Mouse (Mus musculus) natural killer cell, adult 2 months (primary cell): Measurements from ENCODE around the gene Tmem170.
A peak's percentile ranks its signal among the peaks of the same experiment; 100 is the strongest.

Source experiments
- DNase-seq, 2 experiments: peaks; one replicate each; pipeline ENCODE4 v3.0.0; 2022; ENCODE audit warnings: low spot score in 2 of 2

The Tmem170 gene

DNA sequence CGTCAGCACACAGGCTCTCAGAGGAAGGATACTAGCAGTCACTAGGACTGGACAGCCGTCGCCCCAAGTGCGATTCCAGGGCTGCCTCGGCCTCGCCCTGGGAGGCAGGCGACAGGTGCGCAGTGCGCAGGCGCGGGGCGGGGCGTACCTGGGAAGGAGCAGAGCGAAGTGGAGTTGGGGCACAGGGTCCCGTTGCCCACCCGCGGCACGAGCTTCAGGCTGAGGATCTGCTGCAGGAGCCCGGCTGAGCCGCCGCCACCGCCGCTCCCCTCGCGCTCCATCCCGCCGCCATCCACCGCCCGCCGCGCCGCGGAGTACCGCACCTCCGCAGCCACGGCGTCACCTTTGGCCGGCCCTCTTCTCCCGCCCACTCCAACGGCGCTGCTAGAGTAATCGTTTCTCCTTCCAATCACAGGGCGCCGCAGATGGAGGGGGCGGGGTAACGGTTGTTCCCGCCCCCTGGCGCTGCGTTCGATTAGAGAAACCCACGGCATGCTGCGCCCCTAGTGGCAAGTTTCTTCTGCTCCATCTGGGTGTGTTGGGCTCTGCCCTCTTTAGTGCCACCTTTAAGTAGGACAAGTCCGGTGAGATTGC is at the start of gene Tmem170:
TSS of gene Tmem170 (minus strand) at position 396 of the 594 bp plus-strand sequence.
- DNase-seq = peak; percentile 97 to 98

- no peak for DNase-seq
These were observed 48.4 kb upstream of the Tmem170 start for GRCm38 (mm10) chr8:111924976-111925375.

GRCm38 (mm10) chr8:111923383-111923804 is 46.8 kb upstream of the Tmem170 start:
- peak; percentile 28 to 48 for DNase-seq

DNA sequence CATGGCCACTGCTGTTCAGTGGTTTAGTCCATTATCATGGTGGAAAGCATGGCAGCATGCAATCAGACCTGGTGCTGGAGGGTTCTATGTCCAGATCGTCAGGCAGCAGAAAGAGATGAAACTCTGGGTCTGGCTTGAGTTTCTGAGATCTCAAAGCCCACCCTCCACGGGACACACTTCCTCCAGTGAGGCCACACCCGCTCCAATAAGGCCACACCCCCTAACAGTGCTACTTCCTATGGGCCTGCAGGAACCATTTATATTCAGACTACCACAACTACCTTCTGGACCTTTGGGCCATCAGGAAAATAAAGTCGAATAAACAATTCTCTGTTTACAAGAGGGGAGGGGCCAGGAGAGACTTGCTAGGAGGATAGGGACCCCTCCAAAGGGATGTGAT is 44.4 kb upstream of the Tmem170 start:
- no peak for DNase-seq

DNA sequence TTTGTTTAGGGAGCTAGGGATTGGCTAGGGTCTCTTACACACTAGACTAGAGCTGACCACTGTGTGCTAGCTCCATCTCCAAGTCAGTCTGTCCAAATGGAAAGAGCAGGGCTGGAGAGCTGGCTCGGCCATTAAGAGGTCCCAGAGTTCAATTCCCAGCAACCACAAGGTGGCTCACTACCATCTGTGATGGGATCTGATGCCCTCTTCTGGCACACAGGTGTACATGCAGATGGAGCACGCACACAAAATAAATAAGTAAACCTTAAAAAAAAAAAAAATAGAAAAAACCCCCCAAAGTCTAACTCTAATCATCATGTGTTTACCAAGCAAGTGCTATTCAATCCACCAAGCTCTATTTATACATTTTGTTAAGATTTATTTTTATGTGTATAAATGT is 43.1 kb upstream of the Tmem170 start:
- DNase-seq = no peak

DNA sequence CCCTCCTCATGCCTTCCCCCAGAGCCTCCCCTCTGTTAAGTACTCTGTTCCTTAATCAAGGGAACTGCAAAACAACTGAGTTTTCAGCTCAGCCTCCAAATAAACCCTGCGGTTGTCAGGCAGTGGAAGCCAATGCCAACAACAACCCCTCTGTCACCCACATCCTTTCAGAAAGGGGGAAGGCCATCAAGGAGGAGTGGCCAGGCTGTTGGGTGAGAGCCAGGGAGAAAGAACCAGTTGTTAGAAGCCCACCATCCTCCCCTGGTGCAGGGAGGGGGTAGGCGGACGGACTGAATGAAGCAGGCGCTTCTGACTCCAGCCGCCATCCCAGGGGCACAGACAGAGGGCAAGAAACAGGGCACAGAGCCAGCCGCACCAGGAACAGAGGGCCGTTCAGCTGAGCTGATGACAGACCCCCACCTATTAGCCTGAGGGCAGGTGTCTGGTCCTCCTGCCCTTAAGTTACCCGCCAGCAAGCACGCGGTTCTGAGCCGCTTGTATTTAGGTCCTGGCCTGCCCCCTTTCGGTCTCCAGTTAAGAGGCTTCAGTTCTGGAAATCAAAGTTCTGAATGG is 36.4 kb upstream of the Tmem170 start:
- DNase-seq = no peak

- no peak for DNase-seq
These were observed 35.0 kb upstream of the Tmem170 start for GRCm38 (mm10) chr8:111911572-111911971.

DNA sequence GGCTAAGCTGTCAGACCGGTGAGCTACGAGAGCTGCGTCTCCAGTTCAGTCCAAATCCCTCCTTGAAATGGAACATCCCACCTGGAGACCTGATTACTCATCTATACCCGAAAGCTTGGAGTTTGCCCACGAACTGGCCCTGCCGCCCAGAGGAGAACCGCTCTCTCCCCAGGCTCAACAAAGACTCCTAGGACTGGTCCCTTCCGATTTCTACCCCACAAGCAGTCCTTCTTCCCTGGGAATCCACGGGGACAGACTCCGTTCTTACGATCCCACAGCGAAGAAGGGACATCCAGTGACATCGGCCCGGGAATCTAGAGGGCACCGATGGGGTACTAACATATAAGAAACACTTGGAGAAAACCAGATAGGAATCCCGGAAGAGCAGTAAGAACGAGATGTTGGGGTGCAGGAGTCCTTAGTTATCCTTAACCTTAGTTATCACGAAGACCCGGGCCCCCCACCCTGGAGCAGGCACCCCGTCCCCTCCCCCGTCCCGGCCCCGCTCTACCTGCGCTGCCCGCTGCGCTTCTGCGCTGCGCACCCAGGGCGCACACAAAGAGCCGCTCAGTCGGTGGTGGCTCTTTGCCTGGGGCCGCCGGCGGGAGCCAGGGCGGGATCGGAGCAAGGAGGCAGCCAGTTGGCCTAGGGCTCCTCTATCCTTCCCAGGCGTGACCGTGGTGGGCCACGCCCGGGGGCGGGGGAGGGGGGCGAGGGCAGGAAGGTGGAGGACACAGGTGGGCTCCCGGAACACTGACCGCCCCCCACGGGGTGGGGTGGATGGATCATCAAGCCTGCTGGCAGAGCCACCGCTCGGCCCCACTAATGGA is 33.3 kb upstream of the Tmem170 start, which contains the start of gene Chst5:
TSS of gene Chst5 (minus strand) at position 827 of the 830 bp plus-strand sequence.
- no peak for DNase-seq

DNA sequence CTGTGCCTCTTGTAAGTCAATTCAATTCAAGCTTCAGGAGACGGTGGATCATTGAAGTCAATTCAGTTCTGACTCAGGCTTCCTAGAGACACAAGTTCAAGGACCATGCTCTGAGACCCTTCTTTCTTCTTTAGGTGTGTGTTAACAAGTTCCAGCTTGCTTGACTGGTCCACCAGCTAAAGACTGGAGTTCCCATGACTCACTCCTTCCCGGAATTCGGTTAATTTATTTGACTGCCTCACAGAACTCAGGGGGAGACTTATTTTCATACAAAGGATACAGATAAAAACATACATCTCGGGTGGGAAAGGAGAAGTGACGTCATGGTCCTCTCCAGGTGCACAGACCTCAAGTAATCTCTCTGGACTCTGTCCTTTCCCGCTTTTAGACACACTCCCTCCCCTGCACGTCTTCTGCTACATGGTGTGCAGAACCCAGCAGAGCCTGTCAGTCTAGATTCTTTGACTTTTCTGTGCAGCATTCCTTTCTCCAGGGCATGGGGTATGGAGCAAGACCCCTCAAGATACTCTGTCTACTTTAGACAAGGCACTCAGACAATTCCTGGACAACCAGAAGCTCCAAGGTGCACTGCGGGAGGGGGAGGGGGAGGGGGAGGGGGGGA is 29.1 kb upstream of the Tmem170 start:
- DNase-seq = no peak

DNA sequence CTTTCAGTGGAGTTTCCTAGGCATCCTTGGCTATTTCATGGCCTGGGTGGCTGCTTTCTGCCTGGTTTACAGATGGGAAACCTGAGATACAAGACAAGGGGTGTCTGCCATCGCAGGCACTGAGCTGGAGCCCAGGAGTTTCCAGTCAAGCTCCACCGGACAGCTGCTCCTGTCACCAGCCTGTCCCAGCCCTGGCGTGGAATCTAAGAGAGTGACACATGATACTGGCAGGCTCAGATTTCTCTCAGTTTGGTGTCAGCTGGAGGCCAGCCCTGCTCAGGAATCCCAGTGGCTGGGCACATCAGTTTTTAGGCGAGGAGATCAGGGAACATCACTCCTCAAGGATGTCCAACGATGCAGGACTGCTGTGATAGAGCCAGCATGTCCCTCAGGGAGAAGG is 25.5 kb upstream of the Tmem170 start:
- DNase-seq = no peak

- no peak for DNase-seq
These were observed 22.0 kb upstream of the Tmem170 start for GRCm38 (mm10) chr8:111898586-111898985.

DNA sequence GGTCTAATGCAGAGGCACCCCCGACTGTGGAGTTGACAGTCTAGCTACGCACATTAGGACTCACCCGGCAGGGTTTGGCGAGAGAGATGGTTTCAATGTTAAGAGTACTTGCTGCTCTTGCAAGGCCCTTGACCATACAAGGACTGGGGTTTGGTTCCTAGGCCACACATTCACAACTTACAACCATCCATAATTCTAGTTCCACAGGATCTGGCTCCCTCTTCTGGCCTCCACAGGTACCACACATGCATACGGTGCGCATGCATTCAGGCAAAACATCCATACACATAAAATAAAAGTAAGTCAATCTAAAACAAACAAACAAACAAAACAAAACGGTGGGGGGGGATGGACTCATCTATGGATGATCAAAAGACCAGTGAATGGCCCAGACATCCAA is 18.4 kb upstream of the Tmem170 start:
- no peak for DNase-seq

DNA sequence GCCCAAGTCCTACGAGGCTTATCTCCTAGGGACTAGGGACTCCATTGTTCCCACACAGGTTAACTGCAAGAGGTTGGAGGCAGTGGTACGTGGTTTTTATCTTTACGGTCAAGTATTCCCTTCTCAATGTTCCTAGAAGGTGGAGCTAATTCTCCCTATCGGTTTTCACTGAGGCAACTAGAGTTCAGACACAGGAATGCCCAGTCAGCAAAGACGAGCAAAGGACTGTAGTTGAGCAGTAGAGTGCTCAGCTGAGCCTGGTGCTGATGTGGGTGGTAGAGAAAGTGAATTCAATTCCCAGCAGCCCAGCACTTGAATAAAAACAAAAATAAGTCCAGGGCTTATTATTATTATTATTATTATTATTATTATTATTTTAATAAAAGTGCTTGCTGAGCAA is 16.1 kb upstream of the Tmem170 start:
- no peak for DNase-seq

DNA sequence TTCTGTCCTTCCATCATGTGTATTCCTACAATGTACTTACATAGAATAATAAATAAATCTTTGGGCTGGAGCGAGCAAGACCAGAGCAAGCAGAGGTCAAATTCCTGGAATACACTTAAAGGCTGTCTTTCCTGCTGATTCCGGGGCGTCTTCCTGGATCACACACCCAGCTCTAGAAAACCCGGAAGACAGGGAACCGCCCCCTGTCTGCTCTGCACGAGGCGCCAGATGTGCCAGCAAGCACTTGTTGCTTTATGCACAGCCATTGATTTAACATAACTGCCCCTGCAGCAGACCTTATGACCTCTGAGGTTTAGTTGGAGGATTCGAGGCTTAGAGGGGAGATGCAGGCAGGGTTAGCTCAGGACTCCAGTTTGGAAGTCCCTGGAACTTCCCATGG is 15.4 kb upstream of the Tmem170 start:
- no peak for DNase-seq

DNA sequence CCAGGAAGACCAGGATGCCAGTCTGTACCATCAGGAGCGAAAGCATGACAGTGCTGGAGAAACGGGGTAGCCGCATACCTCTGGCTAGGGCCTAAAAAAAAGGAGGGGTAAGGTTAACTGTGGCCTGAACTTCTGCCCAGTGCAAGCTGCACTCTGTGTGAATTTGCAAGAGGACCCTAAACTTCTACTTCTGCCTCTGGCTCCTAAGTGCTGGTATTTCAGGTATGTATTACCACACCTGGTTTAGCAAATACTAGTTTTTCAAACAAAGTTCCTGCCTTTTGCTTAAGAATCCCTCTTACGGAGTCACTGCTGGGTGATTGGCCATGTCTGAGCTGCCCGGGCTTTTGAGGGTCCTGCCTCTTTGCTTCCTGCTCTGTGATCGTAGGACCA is 14.4 kb upstream of the Tmem170 start:
- DNase-seq = no peak

- DNase-seq = no peak
These were observed 13.7 kb upstream of the Tmem170 start for GRCm38 (mm10) chr8:111889931-111890910.

- DNase-seq = no peak
These were observed 11.6 kb upstream of the Tmem170 start for GRCm38 (mm10) chr8:111888091-111888650.

DNA sequence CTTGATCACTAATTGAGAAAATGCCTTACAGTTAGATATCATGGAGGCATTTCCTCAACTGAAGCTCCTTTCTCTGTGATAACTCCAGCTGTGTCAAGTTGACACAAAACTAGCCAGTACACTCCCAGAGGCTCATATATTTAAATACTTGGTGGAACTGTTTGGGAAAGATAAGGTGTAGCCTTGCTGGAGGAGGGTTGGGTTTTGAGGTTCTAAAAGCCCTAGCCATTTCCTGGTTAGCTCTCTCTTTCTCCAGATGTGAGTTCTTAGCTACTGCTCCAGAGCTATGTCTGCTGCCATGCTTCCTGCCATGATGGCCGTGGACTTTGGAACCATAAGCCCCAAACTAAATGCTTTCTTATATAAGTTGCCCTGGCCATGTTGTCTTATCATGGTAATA is 10.9 kb upstream of the Tmem170 start:
- DNase-seq = no peak

GRCm38 (mm10) chr8:111883615-111884014 is 7.1 kb upstream of the Tmem170 start:
- no peak for DNase-seq

GRCm38 (mm10) chr8:111881591-111881990 is 5.0 kb upstream of the Tmem170 start:
- DNase-seq = peak; percentile 1 to 31

GRCm38 (mm10) chr8:111877711-111878110 is 1.2 kb upstream of the Tmem170 start:
- DNase-seq = peak; percentile 4 to 14
